Mouse (Mus musculus) thymus, adult 2 months (tissue): ENCODE measurements around the gene Pf4.

Experiments used
- CTCF ChIP-seq: fragments of 200-500 bp; IDR thresholded peaks from 2 replicates; pipeline ENCODE4 v1.5.1; 2012; ENCODE audit warnings: mild to moderate bottlenecking, control low read depth, low read length, moderate library complexity, borderline replicate concordance; ENCODE audit not compliant: control insufficient read depth, poor library complexity, insufficient read depth; ENCODE audit errors: extremely low read depth
- POLR2A ChIP-seq: fragments of 200-500 bp; IDR thresholded peaks from 2 replicates; pipeline ENCODE4 v1.6.1; 2012; ENCODE audit warnings: mild to moderate bottlenecking, low read length, control low read depth, moderate library complexity; ENCODE audit not compliant: control insufficient read depth, poor library complexity, insufficient read depth; ENCODE audit errors: extremely low read depth

DNA sequence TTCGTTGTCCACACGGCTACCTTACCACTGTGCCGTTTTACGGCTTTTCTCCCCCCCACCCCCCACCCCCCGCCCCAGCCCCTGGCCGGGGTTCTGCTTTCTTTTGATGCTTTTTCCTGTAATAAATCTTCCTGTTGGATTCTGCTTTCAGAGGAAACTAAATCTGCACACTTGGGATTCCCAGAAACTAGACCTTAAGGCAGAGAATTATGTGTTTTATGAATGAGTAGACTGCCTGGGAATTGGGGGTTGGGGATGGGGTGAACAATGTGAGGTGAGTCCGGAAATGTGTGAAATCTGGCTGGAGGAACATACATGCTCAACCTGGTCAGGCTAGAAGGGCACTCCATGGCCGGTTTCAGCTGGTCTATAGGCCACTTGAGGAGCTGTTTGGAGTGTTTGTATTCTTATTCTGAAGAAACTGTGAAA is 17.9 kb downstream of the Pf4 start:
- TF ChIP-seq POLR2A (no peak), CTCF (no peak)
